Mouse (Mus musculus): ENCODE measurements around the gene Fbxo36.

DNA sequence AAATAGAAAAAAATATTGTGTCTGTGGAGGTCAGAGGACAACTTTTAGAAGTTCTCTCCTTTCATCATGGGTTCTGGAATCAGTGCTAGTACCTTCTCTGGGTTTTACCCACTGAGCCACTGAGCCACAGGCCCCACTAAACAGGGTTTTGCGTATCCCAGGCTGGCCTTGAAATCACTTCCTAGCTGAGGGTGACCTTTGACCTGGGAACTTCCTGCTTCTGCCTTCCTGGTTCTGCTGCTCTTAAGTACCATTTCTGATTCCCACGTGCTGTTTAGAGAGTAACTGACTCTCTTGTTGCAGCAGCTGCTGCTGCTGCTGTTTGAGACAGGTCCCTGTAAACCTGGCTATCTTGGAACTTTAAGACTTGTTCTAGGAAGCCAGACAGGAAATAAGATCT, 25.0 kb downstream of the Fbxo36 start:
- TF ChIP-seq CTCF (IDR thresholded peaks at IDR 0.05; ENCODE audit: low read depth) (no peak), EP300 (IDR thresholded peaks at IDR 0.05; ENCODE audit: low read depth) (no peak)
